Mouse (Mus musculus): Measurements from ENCODE around the gene Tent4a. TPM values are rescaled to one million over a fixed set of nuclear protein-coding genes. Genes with fewer than 3 reads are reported as not detected.
"Not testable (repeated sequence)": the region's sequence is repeated elsewhere in the genome, so short reads cannot be mapped to it uniquely, and the experiment has no call there.

The Tent4a gene
- 1 to 10 TPM; 4.4 to 5.6 TPM for polyA plus RNA-seq (2017; shearing (Covaris generic))

- peak; percentile 51 for ATAC-seq
Measured at GRCm38 (mm10) chr13:69534334-69534653, at the start of gene Tent4a. Gene Tent4a, minus strand, starts transcription at chr13:69534617.

GRCm38 (mm10) chr13:69583591-69583990 lies 49.2 kb upstream of the Tent4a start:
- ATAC-seq, result no peak

- no peak for ATAC-seq
Measured at GRCm38 (mm10) chr13:69582411-69582810, 48.0 kb upstream of the Tent4a start.

GRCm38 (mm10) chr13:69577181-69577834 lies 42.9 kb upstream of the Tent4a start:
- no peak for ATAC-seq

GRCm38 (mm10) chr13:69576676-69577075 lies 42.3 kb upstream of the Tent4a start:
- no peak for ATAC-seq

GRCm38 (mm10) chr13:69572594-69572993 lies 38.2 kb upstream of the Tent4a start:
- no peak for ATAC-seq

- no peak for ATAC-seq
Measured at GRCm38 (mm10) chr13:69569201-69569600, 34.8 kb upstream of the Tent4a start.

- not testable (repeated sequence) for ATAC-seq
Measured at GRCm38 (mm10) chr13:69565401-69565800, 31.0 kb upstream of the Tent4a start.

- ATAC-seq, result no peak
Measured at GRCm38 (mm10) chr13:69564573-69564972, 30.2 kb upstream of the Tent4a start.

- no peak for ATAC-seq
Measured at GRCm38 (mm10) chr13:69563905-69564304, 29.5 kb upstream of the Tent4a start.

GRCm38 (mm10) chr13:69562654-69563574 lies 28.5 kb upstream of the Tent4a start:
- ATAC-seq, result no peak

GRCm38 (mm10) chr13:69562004-69562403 lies 27.6 kb upstream of the Tent4a start:
- no peak for ATAC-seq

- no peak for ATAC-seq
Measured at GRCm38 (mm10) chr13:69559291-69559961, 25.0 kb upstream of the Tent4a start.

- no peak for ATAC-seq
Measured at GRCm38 (mm10) chr13:69558098-69558660, 23.8 kb upstream of the Tent4a start.

- ATAC-seq, result no peak
Measured at GRCm38 (mm10) chr13:69556728-69557127, 22.3 kb upstream of the Tent4a start.

- ATAC-seq, result no peak
Measured at GRCm38 (mm10) chr13:69555957-69556482, 21.6 kb upstream of the Tent4a start.

GRCm38 (mm10) chr13:69555045-69555444 lies 20.6 kb upstream of the Tent4a start:
- no peak for ATAC-seq

GRCm38 (mm10) chr13:69554255-69554654 lies 19.8 kb upstream of the Tent4a start:
- ATAC-seq, result no peak

- peak; percentile 61 for ATAC-seq
Measured at GRCm38 (mm10) chr13:69553024-69553423, 18.6 kb upstream of the Tent4a start.

- no peak for ATAC-seq
Measured at GRCm38 (mm10) chr13:69550831-69551230, 16.4 kb upstream of the Tent4a start.

- ATAC-seq, result no peak
Measured at GRCm38 (mm10) chr13:69549980-69550379, 15.6 kb upstream of the Tent4a start.

GRCm38 (mm10) chr13:69547488-69548180 lies 13.2 kb upstream of the Tent4a start:
- no peak for ATAC-seq

Measured in CD4-positive, CD25-positive, alpha-beta regulatory T cell, adult 4 months (primary cell).